Mouse (Mus musculus) hindbrain, embryonic 14.5 days (tissue): ENCODE results near the gene Pop7. TPM values are rescaled to one million over a fixed set of nuclear protein-coding genes. Genes with fewer than 3 reads are reported as not detected.

Source experiments
- ATAC-seq: fragments of 200-750 bp; cut with Nextera tagmentation; 2 replicates; pipeline ENCODE4 v1.8.0; 2017; ENCODE audit warnings: moderate number of reproducible peaks, mild to moderate bottlenecking, moderate TSS enrichment, moderate library complexity; ENCODE audit not compliant: low FRiP score
- DNase-seq: peaks from one replicate; pipeline ENCODE4 v3.0.0-alpha.2; 2015; ENCODE audit warnings: low spot score
- H3K27ac ChIP-seq: fragments of 300-500 bp; sonication (generic); 2 replicates; pipeline ENCODE4 v1.5.1; 2014; ENCODE audit warnings: mild to moderate bottlenecking, moderate library complexity
- H3K27me3 ChIP-seq: fragments of 300-500 bp; sonication (generic); 2 replicates; pipeline ENCODE4 v1.6.1; 2014; ENCODE audit warnings: mild to moderate bottlenecking, low read length, mixed read lengths; ENCODE audit not compliant: control insufficient read depth, insufficient read depth
- H3K36me3 ChIP-seq: fragments of 300-500 bp; sonication (generic); replicated peaks from 2 replicates; pipeline ENCODE4 v1.6.1; 2014; ENCODE audit not compliant: control insufficient read depth, insufficient read depth
- H3K4me1 ChIP-seq: fragments of 300-500 bp; sonication (generic); replicated peaks from 2 replicates; pipeline ENCODE4 v1.6.1; 2014; ENCODE audit warnings: antibody characterized with exemption, low read length, mixed read lengths; ENCODE audit not compliant: control insufficient read depth, insufficient read depth
- H3K4me2 ChIP-seq: fragments of 300-500 bp; sonication (generic); replicated peaks from 2 replicates; pipeline ENCODE4 v1.6.1; 2014; ENCODE audit warnings: mild to moderate bottlenecking, moderate library complexity
- H3K4me3 ChIP-seq: fragments of 300-500 bp; sonication (generic); replicated peaks from 2 replicates; pipeline ENCODE4 v1.5.1; 2014; ENCODE audit warnings: mild to moderate bottlenecking, low read length
- H3K9ac ChIP-seq: fragments of 300-500 bp; sonication (generic); 2 replicates; pipeline ENCODE4 v1.6.1; 2014
- H3K9me3 ChIP-seq: fragments of 300-500 bp; sonication (generic); 2 replicates; pipeline ENCODE4 v1.6.1; 2016; ENCODE audit warnings: low read length; ENCODE audit not compliant: control insufficient read depth
- WGBS: fragments of 180-500 bp; shearing (Covaris S2); extraction: QIAGEN DNeasy Blood & Tissue Kit; methylation state at CpG from one replicate; pipeline ENCODE4 v1.1.7; 2014; 5-methylcytosine and 5-hydroxymethylcytosine counted together
- polyA plus RNA-seq: library from polyadenylated mRNA; unstranded; fragments of >200 nt; fragmentation: Nextera tagmentation; extraction: Ambion mirVana; gene quantifications from 2 replicates; pipeline ENCODE4 v1.2.1, GENCODE M21; 2014

Gene Pop7
- polyA plus RNA-seq, 1 experiment from 2014 or later, result 87.3 TPM

DNA sequence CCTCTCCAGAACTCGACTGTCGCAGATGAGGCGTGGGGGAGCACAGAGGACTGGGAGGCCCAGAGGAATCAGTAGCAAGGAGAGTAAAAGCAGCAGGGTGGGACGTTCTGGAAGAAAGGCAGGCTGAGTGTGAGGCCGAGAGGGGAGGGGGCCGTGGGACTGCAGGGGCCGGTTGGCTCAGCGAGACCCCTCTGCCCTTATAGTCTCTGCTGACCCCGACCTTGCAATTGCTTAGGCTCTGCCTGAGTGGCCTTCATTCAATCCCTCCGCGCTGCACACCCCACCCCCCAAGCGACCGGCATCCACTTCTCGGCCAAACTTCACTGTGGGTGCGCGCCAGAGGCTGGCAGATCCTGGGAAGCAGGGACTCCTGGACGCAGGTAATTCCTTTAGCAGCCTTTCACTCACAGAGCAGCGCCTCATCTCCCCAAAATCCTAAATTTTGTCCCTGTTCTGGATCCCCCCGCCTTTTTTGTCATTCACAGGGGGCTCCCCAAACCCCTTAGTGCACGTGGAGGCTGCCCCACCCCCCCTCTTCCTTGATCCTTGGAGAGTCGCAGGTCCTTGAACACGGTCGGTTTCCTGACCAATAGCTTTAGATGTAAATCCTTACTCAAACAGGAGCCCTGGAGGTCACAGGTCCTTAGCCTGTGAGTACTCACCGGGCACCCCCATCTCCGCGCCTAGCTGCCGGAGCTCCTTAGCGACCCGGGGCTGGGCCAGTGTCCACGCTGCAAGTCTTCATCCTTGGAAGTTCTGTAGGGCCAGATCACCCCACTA, 17.1 kb downstream of the Pop7 start:
- H3K27me3 ChIP-seq, result peaks cover 18% of the 10 kb centered on the region
- H3K36me3 ChIP-seq, result no peaks in the 10 kb centered on the region
- ATAC-seq, result no peak
- H3K9ac ChIP-seq, result peak overlapping the region; percentile 39; the same call in 1 of the 2 replicates
- DNase-seq, result no peak
- H3K4me1 ChIP-seq, result peaks cover 10% of the 10 kb centered on the region; the same call in 1 of the 2 replicates
- H3K4me3 ChIP-seq, result peak overlapping the region; percentile 13
- WGBS, result 4% methylated on average over 30 of the region's 30 CpGs
- H3K9me3 ChIP-seq, result no peaks in the 10 kb centered on the region
- no peak overlapping the region for H3K27ac ChIP-seq
- H3K4me2 ChIP-seq, result peak overlapping the region; percentile 47

DNA sequence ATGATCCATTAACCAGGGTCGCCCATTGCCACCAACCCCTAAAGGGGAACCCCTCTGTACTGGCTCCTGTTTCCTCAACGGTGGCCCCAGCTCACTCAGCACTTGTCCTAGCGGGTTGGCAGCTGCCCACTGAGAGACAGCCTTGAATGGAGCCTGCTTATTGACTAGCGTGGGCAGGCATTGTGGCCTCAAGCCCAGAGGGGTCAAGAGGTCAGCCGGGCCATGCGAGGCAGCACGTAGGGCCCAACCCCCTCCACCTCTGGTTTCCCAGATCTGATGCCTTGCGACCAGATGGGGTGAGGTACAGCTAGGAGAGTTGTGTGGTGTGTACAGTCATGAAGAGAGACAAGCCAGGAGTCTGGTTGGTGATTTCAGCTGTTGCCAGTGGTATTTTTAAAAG, 20.4 kb downstream of the Pop7 start:
- Histone ChIP-seq H3K9ac (no peak overlapping the region), H3K27ac (no peak overlapping the region), H3K27me3 (peaks cover 18% of the 10 kb centered on the region), H3K4me2 (no peak overlapping the region), H3K36me3 (no peaks in the 10 kb centered on the region), H3K4me1 (peaks cover 10% of the 10 kb centered on the region; the same call in 1 of the 2 replicates), H3K4me3 (no peak overlapping the region), H3K9me3 (no peaks in the 10 kb centered on the region)
- WGBS, result 6% methylated on average over 8 of the region's 8 CpGs
- ATAC-seq (no peak), DNase-seq (no peak)

- ATAC-seq, result no peak
- Histone ChIP-seq H3K4me3 (no peak overlapping the region), H3K4me1 (peaks cover 10% of the 10 kb centered on the region; the same call in 1 of the 2 replicates), H3K9me3 (no peaks in the 10 kb centered on the region), H3K27me3 (peaks cover 14% of the 10 kb centered on the region), H3K9ac (no peak overlapping the region), H3K36me3 (no peaks in the 10 kb centered on the region), H3K4me2 (no peak overlapping the region), H3K27ac (no peak overlapping the region)
- DNase-seq, result peak; percentile 88
Observed at GRCm38 (mm10) chr5:137481138-137481537, 21.2 kb downstream of the Pop7 start.

- Histone ChIP-seq H3K27ac (no peak within 1 kb of the TSS), H3K4me3 (no peak within 1 kb of the TSS), H3K9me3 (no peaks in the 10 kb centered on the region), H3K36me3 (no peaks in the 10 kb centered on the region), H3K4me1 (no peaks in the 10 kb centered on the region), H3K4me2 (no peak within 1 kb of the TSS), H3K27me3 (no peaks in the 10 kb centered on the region), H3K9ac (no peak within 1 kb of the TSS)
- DNase-seq (no peak), ATAC-seq (no peak)
- WGBS, result 79% methylated on average over 5 of the region's 5 CpGs
Observed at GRCm38 (mm10) chr5:137476964-137477363, 25.4 kb downstream of the Pop7 start, which contains the start of gene Zan. Zan (minus strand) TSS chr5:137477064.

DNA sequence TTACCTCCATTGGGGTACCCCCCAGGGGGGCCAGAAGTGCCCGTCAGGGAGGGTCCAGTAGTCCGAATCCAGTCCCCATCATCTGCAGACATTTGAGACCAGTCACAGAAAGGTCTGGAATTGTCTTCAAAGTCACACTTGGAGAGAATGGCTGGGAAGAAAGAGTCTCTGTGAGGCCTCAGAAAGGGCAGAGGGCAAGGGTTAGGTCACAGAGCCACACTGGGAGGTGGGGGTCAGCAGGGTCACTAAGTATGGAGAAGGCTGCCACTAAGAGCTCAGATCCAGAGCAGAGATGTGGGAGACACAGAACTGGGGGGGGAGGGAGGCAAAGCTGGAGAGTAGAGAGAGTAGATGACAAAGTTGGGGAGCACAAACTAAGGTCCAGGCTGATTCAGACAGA, 28.0 kb downstream of the Pop7 start:
- 6% methylated on average over 2 of the region's 2 CpGs for WGBS
- Histone ChIP-seq H3K4me2 (no peak overlapping the region), H3K36me3 (no peaks in the 10 kb centered on the region), H3K4me3 (no peak overlapping the region), H3K27me3 (no peaks in the 10 kb centered on the region), H3K4me1 (no peaks in the 10 kb centered on the region), H3K27ac (no peak overlapping the region), H3K9me3 (no peaks in the 10 kb centered on the region), H3K9ac (no peak overlapping the region)
- DNase-seq (no peak), ATAC-seq (no peak)

DNA sequence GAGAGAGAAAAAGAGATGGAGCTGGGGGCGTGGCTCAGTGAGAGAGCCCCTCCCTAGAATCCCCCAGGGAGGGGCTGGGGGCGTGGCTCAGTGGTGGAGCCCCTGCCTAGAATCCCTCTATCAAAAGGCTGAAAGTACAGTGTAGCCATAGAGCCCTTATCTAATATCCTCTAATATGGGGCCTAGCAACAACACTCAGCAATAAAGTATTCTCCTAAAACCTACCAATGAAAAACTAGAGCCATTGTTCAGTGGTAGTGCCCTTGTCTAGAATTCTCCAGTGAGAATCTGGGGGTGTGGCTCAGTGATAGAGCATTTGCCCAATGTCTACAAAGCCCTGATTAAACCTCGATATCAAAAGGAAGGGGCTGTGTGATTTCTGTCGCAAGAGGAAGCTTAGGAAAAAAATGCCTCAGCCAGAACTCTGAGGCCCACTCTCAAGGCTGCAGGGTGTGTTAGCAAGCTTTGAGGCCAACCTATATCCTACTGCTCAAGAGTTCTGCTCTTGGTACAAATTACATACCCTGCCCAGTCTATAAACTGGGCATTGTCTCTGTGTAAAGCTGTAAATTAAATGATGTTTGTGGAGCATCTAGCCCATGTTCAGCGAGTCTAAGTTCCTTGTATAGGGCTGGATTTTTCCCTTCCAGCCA, 29.9 kb downstream of the Pop7 start:
- no peak for ATAC-seq
- WGBS, result 72% methylated on average over 5 of the region's 5 CpGs
- H3K4me3 ChIP-seq, result no peak overlapping the region

GRCm38 (mm10) chr5:137466946-137467345, 35.4 kb downstream of the Pop7 start:
- WGBS, result 92% methylated on average over 6 of the region's 6 CpGs
- DNase-seq (no peak), ATAC-seq (no peak)
- H3K9me3 ChIP-seq, result no peaks in the 10 kb centered on the region
- H3K9ac ChIP-seq, result no peak overlapping the region
- no peaks in the 10 kb centered on the region for H3K4me1 ChIP-seq
- H3K27me3 ChIP-seq, result no peaks in the 10 kb centered on the region
- H3K36me3 ChIP-seq, result no peaks in the 10 kb centered on the region
- H3K27ac ChIP-seq, result no peak overlapping the region
- H3K4me3 ChIP-seq, result no peak overlapping the region
- H3K4me2 ChIP-seq, result no peak overlapping the region

More for the DNA sequence above, 29.9 kb downstream of the Pop7 start:
- H3K9me3 ChIP-seq, result no peaks in the 10 kb centered on the region
- H3K27me3 ChIP-seq, result no peaks in the 10 kb centered on the region
- H3K36me3 ChIP-seq, result no peaks in the 10 kb centered on the region
- DNase-seq, result no peak
- H3K9ac ChIP-seq, result no peak overlapping the region
- no peak overlapping the region for H3K27ac ChIP-seq
- H3K4me1 ChIP-seq, result no peaks in the 10 kb centered on the region
- H3K4me2 ChIP-seq, result no peak overlapping the region

DNA sequence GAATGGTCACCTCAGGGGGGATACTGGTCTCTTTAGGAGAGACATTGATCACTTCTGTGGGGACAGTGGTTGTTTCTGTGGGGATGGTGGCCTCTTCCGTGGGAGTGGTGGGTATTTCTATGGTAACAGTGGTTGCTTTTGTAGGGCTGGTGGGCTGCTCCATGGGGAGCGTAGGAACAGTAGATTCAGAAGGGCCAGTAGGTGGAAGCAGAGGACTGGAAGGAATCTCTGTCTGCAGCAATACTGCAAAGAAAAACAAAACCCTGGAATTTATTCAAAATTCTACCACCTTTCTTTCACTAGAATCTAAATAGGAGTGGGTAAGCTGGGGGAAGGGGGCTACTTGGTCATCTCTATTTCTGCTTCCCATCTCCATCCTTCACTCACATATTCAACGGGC, 37.3 kb downstream of the Pop7 start:
- 42% methylated on average over 3 of the region's 3 CpGs for WGBS
- peak; percentile 27 for DNase-seq
- no peak for ATAC-seq

DNA sequence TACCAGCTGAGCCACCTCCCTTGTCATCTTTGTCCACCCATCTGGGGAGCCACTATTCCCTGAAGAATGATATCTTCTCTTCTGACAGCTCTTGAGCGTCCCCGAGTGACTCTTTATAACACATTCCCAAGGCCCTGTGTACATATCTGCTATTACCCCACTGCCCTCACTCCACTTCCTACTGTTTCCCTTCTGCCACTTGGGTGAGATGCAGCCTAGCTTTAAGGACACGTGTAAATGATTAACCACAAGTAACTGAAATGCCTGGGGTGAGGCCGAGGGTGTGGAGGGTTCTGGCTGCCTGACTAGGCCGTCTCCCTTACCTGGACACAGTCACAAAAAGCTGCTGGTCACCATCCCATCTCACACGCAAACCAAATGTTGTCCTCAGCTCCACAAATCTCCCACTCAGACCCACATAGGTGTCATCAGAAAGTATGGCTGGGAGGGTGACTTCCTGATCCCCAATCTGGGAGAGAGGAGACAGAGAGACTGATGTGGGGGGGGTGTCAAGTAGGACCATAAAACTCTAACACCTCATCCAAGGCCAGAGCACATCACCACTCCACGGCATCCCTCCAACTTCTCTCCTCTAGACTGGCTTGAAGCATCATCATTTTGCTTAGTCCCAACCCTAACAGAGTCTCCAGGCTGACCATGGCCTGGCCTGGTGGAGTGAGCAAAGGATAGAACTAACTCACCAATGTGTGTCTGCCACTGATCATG, 46.3 kb downstream of the Pop7 start:
- Histone ChIP-seq H3K4me2 (no peak overlapping the region), H3K36me3 (no peaks in the 10 kb centered on the region), H3K4me1 (no peaks in the 10 kb centered on the region), H3K9me3 (no peaks in the 10 kb centered on the region), H3K27ac (no peak overlapping the region), H3K27me3 (no peaks in the 10 kb centered on the region), H3K4me3 (no peak overlapping the region), H3K9ac (no peak overlapping the region)
- 64% methylated on average over 7 of the region's 7 CpGs for WGBS
- ATAC-seq, result no peak
- DNase-seq, result no peak

More for the DNA sequence above, 37.3 kb downstream of the Pop7 start:
- no peak overlapping the region for H3K4me3 ChIP-seq
- no peak overlapping the region for H3K9ac ChIP-seq
- H3K4me1 ChIP-seq, result no peaks in the 10 kb centered on the region
- H3K27me3 ChIP-seq, result no peaks in the 10 kb centered on the region
- H3K4me2 ChIP-seq, result no peak overlapping the region
- no peak overlapping the region for H3K27ac ChIP-seq
- H3K36me3 ChIP-seq, result no peaks in the 10 kb centered on the region
- H3K9me3 ChIP-seq, result no peaks in the 10 kb centered on the region
